Mouse (Mus musculus) megakaryocyte, embryonic 14.5 days (primary cell): ENCODE measurements around the gene Pgls. TPM values are rescaled to one million over a fixed set of nuclear protein-coding genes. Genes with fewer than 3 reads are reported as not detected.

Experiments used
- H3K27me3 ChIP-seq: replicated peaks from 2 replicates; pipeline ENCODE3; 2012; ENCODE audit warnings: inconsistent platforms
- H3K36me3 ChIP-seq: replicated peaks from 2 replicates; pipeline ENCODE3; 2012; ENCODE audit warnings: low read length, inconsistent platforms, mixed read lengths
- H3K4me1 ChIP-seq: 2 replicates; pipeline ENCODE4 v1.6.1; 2012; ENCODE audit warnings: inconsistent platforms
- H3K4me3 ChIP-seq: replicated peaks from 2 replicates; pipeline ENCODE3; 2012; ENCODE audit warnings: moderate library complexity, mild to moderate bottlenecking, inconsistent platforms
- H3K9me3 ChIP-seq: 2 replicates; pipeline ENCODE4 v1.6.1; 2012; ENCODE audit warnings: inconsistent platforms
- FLI1 ChIP-seq: IDR thresholded peaks from 2 replicates; pipeline ENCODE4 v1.6.1; 2012; ENCODE audit warnings: low read length, inconsistent platforms, mixed read lengths
- GATA1 ChIP-seq: IDR thresholded peaks from 3 replicates; pipeline ENCODE4 v1.6.1; 2012; ENCODE audit warnings: mixed read lengths, low read length, inconsistent platforms, borderline replicate concordance
- polyA plus RNA-seq: library from polyadenylated mRNA; stranded (reverse); fragments of >175 nt; gene quantifications from 2 replicates; pipeline ENCODE4 v1.2.3, GENCODE M21; 2012; ENCODE audit warnings: low replicate concordance; ENCODE audit not compliant: insufficient read depth

Gene Pgls
- polyA plus RNA-seq, 1 experiment, result 330 TPM

DNA sequence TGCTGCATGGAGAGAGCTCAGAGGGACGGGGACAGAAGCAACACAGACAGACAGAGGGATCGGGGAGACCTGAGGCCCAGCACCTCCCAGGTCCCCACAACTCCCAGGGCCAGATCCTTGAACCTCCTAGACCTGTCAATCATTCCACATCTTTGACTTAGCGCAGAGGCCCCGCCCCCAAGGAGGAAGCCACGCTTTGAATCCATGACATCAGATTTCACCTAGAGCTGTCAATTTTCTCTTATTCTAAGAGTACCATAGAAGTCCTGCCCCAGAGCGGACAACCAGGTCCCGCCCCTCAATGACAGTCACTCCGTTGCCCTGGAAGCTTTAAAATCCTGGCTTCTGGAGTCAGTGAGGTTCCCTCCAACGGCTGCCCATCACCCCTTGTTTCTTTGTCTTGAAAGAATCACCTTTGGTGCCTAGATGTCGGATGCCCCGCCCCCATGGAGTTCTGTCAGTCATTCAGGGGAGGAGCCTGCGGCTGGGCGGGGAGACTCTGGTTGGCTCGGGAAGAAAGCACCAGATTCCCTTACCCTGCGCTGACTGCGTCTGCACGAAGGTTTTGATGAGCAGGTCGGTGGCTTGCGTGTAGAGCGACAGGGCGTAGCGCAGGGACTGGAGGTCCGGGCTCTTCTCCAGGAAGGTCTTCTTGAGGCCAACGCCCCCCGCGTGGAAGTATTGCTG, 42.1 kb downstream of the Pgls start:
- H3K4me1 ChIP-seq, result peaks cover 97% of the 10 kb centered on the region
- H3K4me3 ChIP-seq, result peak overlapping the region; percentile 64
- TF ChIP-seq FLI1 (no peak), GATA1 (no peak)

GRCm38 (mm10) chr8:71637149-71638095, 45.4 kb downstream of the Pgls start:
- Histone ChIP-seq H3K4me1 (peaks cover 72% of the 10 kb centered on the region), H3K36me3 (peaks cover 59% of the 10 kb centered on the region), H3K4me3 (peak overlapping the region; percentile 68), H3K27me3 (peaks cover 23% of the 10 kb centered on the region), H3K9me3 (no peaks in the 10 kb centered on the region)
- no peak for TF ChIP-seq FLI1
- TF ChIP-seq GATA1, result no peak

More for the DNA sequence above, 42.1 kb downstream of the Pgls start:
- no peaks in the 10 kb centered on the region for H3K9me3 ChIP-seq
- peaks cover 14% of the 10 kb centered on the region for H3K27me3 ChIP-seq
- H3K36me3 ChIP-seq, result peaks cover 40% of the 10 kb centered on the region

DNA sequence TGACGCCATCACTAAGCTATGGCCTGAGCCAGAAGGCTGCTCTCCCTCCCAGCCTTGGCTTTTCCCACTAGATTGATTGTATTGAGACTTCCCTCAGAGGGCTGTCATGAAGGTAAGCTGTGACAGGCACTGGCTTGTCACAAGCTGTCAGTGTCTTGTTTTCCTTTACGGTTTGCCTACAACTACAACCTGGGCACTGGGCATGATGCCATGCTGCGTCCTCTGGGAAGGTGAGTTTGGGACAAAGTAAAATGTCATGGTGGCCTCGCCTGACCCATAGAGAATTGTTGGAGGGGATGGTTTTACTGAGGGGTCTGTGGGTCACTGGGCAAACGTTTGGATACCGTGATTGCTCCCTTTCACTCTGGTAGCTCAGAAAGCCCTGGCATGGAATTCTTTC, 46.3 kb downstream of the Pgls start:
- Histone ChIP-seq H3K4me3 (no peak overlapping the region), H3K36me3 (peaks cover 68% of the 10 kb centered on the region), H3K27me3 (peaks cover 23% of the 10 kb centered on the region), H3K4me1 (peaks cover 71% of the 10 kb centered on the region), H3K9me3 (no peaks in the 10 kb centered on the region)
- no peak for TF ChIP-seq FLI1
- no peak for TF ChIP-seq GATA1

- Histone ChIP-seq H3K36me3 (peaks cover 71% of the 10 kb centered on the region), H3K9me3 (no peaks in the 10 kb centered on the region), H3K27me3 (peaks cover 23% of the 10 kb centered on the region), H3K4me3 (no peak overlapping the region), H3K4me1 (peaks cover 61% of the 10 kb centered on the region)
- TF ChIP-seq FLI1 (no peak), GATA1 (no peak)
These were observed 47.3 kb downstream of the Pgls start for GRCm38 (mm10) chr8:71639318-71639717.

- Histone ChIP-seq H3K4me1 (peaks cover 18% of the 10 kb centered on the region), H3K4me3 (no peak overlapping the region), H3K36me3 (peaks cover 93% of the 10 kb centered on the region), H3K9me3 (no peaks in the 10 kb centered on the region), H3K27me3 (peaks cover 5% of the 10 kb centered on the region)
- TF ChIP-seq FLI1, result no peak
- TF ChIP-seq GATA1, result no peak
These were observed 53.5 kb downstream of the Pgls start for GRCm38 (mm10) chr8:71645510-71645909.

Other genes with a start within 250 kb of the Pgls start
- 136 and 255 TPM in 2 replicates for gene Use1, start 225.3 kb upstream of the Pgls start, polyA plus RNA-seq
- gene Ocel1, start 220.9 kb upstream of the Pgls start, polyA plus RNA-seq, result 79.6 and 103 TPM in 2 replicates
- 20.8 and 45.4 TPM in 2 replicates for gene Nr2f6, start 210.2 kb upstream of the Pgls start, polyA plus RNA-seq
- 0.06 TPM in 1 of 2 replicates, not detected in the other for gene Ushbp1, start 196.4 kb upstream of the Pgls start, polyA plus RNA-seq
- gene Babam1, start 195.3 kb upstream of the Pgls start, polyA plus RNA-seq, result 62.3 and 94.3 TPM in 2 replicates
- 3.3 and 6.3 TPM in 2 replicates for gene Ankle1, start 186.2 kb upstream of the Pgls start, polyA plus RNA-seq
- 8.9 and 22.6 TPM in 2 replicates for gene Abhd8, start 128.5 kb upstream of the Pgls start, polyA plus RNA-seq
- gene Mrpl34, start 127.2 kb upstream of the Pgls start, polyA plus RNA-seq, result 206 and 242 TPM in 2 replicates
- 346 and 1,390 TPM in 2 replicates for gene Dda1, start 123.0 kb upstream of the Pgls start, polyA plus RNA-seq
- 3.3 and 3.4 TPM in 2 replicates for gene Ano8, start 106.2 kb upstream of the Pgls start, polyA plus RNA-seq
- 17.4 and 21.7 TPM in 2 replicates for gene Gtpbp3, start 104.1 kb upstream of the Pgls start, polyA plus RNA-seq
- 4.0 and 6.0 TPM in 2 replicates for gene Plvap, start 80.4 kb upstream of the Pgls start, polyA plus RNA-seq
- gene Ccdc194, start 66.5 kb upstream of the Pgls start, polyA plus RNA-seq, result 0.16 TPM in 1 of 2 replicates, not detected in the other
- 105 and 345 TPM in 2 replicates for gene Bst2, start 54.7 kb upstream of the Pgls start, polyA plus RNA-seq
- 199 and 226 TPM in 2 replicates for gene Mvb12a, start 49.3 kb upstream of the Pgls start, polyA plus RNA-seq
- 1.3 TPM in 1 of 2 replicates, not detected in the other for gene Tmem221, start 33.3 kb upstream of the Pgls start, polyA plus RNA-seq
- gene Nxnl1, start 25.6 kb upstream of the Pgls start, polyA plus RNA-seq, result not detected in 2 replicates
- 1.8 and 16.4 TPM in 2 replicates for gene Slc27a1, start 23.3 kb upstream of the Pgls start, polyA plus RNA-seq
- gene Fam129c, start 5.5 kb downstream of the Pgls start, polyA plus RNA-seq, result 2.5 and 27.1 TPM in 2 replicates
- gene Colgalt1, start 18.8 kb downstream of the Pgls start, polyA plus RNA-seq, result 14.0 and 14.8 TPM in 2 replicates
- gene Unc13a, start 79.6 kb downstream of the Pgls start, polyA plus RNA-seq, result 8.9 and 10.8 TPM in 2 replicates
- 209 and 434 TPM in 2 replicates for gene Jak3, start 84.1 kb downstream of the Pgls start, polyA plus RNA-seq
- gene Insl3, start 97.0 kb downstream of the Pgls start, polyA plus RNA-seq, result 241 and 376 TPM in 2 replicates
- gene B3gnt3, start 109.6 kb downstream of the Pgls start, polyA plus RNA-seq, result 0.77 TPM in 1 of 2 replicates, not detected in the other
- 48.6 and 69.2 TPM in 2 replicates for gene Fcho1, start 133.5 kb downstream of the Pgls start, polyA plus RNA-seq